Mouse (Mus musculus): ENCODE measurements around the gene Foxn3. TPM values are rescaled to one million over a fixed set of nuclear protein-coding genes. Genes with fewer than 3 reads are reported as not detected.
A peak's percentile ranks its signal among the peaks of the same experiment; 100 is the strongest.

Foxn3 gene
- total RNA-seq, 2 experiments from 2014 or later, result 55.7 to 59.4 TPM

DNA sequence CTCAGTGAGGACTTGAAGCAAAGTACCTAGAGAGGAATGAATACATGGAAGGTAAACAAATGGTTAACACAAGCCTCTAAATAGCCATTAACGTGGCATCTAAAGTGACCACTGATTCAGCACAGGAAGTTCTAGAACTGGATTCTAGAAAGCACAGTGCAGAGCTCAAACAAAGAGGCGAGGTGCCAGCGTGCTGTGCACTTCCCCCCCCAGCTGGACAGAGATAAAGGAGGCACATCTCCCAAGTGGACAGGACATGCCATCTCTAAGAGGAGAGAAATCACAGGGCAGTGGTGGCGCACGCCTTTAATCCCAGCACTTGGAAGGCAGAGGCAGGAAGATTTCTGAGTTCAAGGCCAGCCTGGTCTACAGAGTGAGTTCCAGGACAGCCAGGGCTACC, 173.0 kb downstream of the Foxn3 start:
- DNase-seq (ENCODE audit: low spot score in 2 of 2), result no peak

GRCm38 (mm10) chr12:99389244-99389643, 174.1 kb downstream of the Foxn3 start:
- DNase-seq (ENCODE audit: low spot score in 2 of 2), result no peak

DNA sequence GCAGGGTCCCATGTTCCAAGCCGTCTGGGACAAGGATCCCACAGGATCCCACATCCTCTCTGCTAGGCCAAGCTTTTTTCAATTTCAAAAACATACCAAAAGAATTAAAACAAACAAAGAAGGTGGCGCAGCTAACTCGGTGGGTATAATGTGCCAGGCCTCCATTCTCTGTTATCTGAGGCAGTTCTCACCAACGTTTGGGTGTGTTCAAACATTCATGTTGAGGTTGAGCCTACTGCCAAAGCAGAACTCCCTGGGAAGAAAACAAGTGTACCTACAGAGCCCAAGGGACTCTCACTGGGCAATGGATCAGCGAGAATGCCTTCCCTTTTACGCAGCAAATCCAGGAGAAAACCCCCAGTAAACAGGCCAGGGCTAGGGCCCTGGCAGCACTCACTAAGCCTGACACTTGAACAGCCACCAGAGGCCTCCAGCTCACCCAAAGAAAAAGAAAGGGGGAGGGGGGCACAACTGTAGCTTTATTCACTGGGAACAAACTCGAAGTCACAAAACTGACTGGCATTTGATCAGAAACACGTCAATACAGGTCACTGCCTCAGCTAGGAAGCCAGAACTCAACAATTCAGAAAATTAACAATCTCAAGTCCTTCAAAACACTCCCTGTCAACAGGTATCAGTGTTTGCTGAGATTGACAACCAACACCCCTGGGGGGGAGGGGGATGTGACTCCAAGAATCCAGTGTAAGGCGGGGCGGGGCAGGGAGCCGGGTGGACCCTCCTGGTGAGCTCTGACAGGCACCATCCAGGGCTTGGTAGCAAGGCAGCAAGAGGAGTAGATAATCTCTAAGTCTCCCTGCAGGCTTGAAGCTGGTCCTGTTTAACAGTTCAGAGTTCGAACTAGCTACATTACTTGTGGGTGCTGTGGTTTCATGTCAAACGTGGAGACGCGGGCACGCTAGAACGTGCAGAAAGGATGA, 177.2 kb downstream of the Foxn3 start:
- DNase-seq (ENCODE audit: low spot score in 2 of 2), result no peak

GRCm38 (mm10) chr12:99385073-99385472, 178.3 kb downstream of the Foxn3 start:
- DNase-seq (ENCODE audit: low spot score in 2 of 2), result no peak

DNA sequence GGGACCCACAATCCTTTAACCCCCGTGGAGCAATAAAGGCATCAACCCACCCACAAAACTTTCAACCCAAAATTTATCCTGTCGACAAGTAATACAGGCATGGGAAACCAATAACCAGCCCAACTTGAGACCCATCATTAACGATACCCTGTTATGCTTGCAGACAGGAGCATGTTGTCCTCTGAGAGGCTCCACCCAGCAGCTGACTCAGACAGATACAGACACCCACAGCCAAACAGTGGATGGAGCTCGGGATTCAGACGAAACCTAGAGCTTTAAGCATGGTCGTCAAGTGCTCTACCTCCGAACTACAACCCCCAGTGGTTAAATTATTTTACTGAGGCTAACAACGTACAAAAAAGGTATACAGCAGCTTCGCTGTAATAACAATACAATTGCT, 182.1 kb downstream of the Foxn3 start:
- no peak for DNase-seq (ENCODE audit: low spot score in 2 of 2)

GRCm38 (mm10) chr12:99380855-99381262, 182.5 kb downstream of the Foxn3 start:
- no peak for DNase-seq (ENCODE audit: low spot score in 2 of 2)

- DNase-seq (ENCODE audit: low spot score in 2 of 2), result no peak
These were observed 183.3 kb downstream of the Foxn3 start for GRCm38 (mm10) chr12:99380124-99380523.

- DNase-seq (ENCODE audit: low spot score in 2 of 2), result no peak
These were observed 185.1 kb downstream of the Foxn3 start for GRCm38 (mm10) chr12:99378284-99378683.

- DNase-seq (ENCODE audit: low spot score in 2 of 2), result no peak
These were observed 185.7 kb downstream of the Foxn3 start for GRCm38 (mm10) chr12:99377705-99378104.

DNA sequence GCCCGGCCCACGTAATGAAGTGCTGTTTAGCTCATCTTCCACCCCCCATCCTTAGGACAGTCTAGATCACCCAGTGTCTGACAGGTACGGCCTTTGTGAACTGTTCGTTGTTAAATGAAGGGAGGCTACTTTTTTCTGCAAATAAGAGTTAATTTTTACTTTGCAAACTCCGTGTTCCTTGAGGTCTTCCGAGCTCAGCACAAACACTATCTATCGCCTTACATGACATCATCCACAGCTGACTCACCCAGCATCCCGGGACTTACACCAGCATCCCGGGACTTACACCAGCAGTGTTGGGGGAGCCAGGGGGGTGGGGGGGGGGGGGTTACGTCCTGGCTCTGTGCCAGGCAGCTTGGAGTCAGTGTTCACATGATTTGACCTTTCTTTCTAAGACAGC, 186.3 kb downstream of the Foxn3 start:
- DNase-seq (ENCODE audit: low spot score in 2 of 2), result no peak

- DNase-seq (ENCODE audit: low spot score in 2 of 2), result no peak
These were observed 187.4 kb downstream of the Foxn3 start for GRCm38 (mm10) chr12:99375878-99376454.

DNA sequence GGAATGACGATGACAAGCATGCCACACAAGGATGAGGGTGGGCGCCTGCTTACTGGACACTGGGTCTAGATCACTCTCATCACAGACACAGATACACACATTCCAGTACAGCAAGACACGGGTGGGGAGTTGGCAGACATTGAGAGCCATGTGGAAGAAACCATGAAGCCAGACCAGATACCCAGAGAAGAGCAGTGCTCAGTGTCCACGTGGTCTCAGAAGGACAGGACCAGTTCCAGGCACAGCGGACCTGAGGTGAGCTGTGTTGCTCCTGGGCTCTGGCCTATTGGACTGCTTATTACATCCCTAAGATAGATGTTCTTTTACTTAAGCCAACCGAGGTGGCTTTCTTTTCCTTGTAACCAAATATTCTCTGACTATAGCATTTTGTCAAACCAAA, 188.0 kb downstream of the Foxn3 start:
- DNase-seq (ENCODE audit: low spot score in 2 of 2), result no peak

- peak; percentile 68 to 74 for DNase-seq (ENCODE audit: low spot score in 2 of 2)
These were observed 189.2 kb downstream of the Foxn3 start for GRCm38 (mm10) chr12:99374099-99374600.

DNA sequence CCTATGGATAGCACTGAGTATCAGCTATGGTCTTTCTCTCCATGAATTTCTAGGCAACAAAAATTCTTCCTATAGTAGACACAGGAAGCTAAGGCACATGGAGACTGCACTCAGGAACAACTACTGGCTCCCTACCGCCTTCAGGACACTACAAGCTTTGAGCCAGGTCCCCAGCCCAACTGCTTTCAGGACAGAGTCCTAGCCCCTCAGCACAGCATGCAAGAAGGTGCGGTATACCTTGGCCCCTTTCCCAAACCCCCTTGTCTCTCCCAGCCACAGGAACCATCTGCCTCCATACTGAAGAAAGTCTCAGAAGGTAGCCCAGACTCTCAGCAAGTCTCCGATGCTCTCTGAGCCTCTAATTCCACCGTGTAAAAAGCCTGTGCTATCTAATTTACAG, 189.8 kb downstream of the Foxn3 start:
- no peak for DNase-seq (ENCODE audit: low spot score in 2 of 2)

DNA sequence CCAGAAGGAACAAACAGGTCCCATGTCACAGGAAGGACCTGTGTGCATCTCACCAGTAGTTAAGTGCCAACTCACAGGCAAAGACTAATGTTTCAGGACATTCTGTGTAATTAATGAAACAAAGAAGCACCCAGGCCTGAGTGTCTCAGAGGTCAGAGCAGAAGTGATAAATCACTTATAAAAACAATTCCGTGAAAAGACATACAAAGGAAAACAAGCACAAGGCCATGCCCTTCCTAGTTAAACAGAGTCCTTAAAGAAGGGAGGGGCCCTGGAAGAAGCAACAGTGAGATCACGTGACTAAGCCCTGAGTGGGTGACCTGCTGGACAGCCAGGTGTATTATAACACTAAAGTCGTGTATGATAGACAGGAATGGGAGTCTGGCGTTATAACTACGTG, 191.9 kb downstream of the Foxn3 start:
- DNase-seq (ENCODE audit: low spot score in 2 of 2), result no peak

DNA sequence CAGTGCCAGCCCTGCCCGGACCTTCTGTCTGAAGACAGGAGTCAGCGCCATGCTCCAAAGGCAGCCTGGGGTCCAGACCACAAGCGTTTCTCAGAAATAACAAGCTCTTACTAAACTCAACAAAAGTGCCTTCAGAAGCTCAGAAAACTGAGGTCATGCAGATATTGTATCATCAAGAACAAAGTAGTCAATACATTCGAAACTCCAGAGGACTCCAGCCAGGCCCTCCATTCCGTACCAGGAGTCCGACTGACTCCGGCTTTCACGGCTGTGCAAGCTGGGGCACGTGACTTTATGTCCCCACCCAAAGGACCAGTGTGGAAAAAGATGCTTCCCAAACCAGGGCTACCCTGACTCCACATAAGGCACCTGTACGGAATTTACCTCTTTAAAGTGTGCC, 195.1 kb downstream of the Foxn3 start:
- no peak for DNase-seq (ENCODE audit: low spot score in 2 of 2)

GRCm38 (mm10) chr12:99365999-99366398, 197.4 kb downstream of the Foxn3 start:
- no peak for DNase-seq (ENCODE audit: low spot score in 2 of 2)

GRCm38 (mm10) chr12:99364201-99364600, 199.2 kb downstream of the Foxn3 start:
- no peak for DNase-seq (ENCODE audit: low spot score in 2 of 2)

- no peak for DNase-seq (ENCODE audit: low spot score in 2 of 2)
These were observed 200.4 kb downstream of the Foxn3 start for GRCm38 (mm10) chr12:99363024-99363423.

GRCm38 (mm10) chr12:99361752-99362132, 201.6 kb downstream of the Foxn3 start:
- DNase-seq (ENCODE audit: low spot score in 2 of 2), result no peak

GRCm38 (mm10) chr12:99360958-99361751, 202.2 kb downstream of the Foxn3 start:
- DNase-seq (ENCODE audit: low spot score in 2 of 2), result no peak

DNA sequence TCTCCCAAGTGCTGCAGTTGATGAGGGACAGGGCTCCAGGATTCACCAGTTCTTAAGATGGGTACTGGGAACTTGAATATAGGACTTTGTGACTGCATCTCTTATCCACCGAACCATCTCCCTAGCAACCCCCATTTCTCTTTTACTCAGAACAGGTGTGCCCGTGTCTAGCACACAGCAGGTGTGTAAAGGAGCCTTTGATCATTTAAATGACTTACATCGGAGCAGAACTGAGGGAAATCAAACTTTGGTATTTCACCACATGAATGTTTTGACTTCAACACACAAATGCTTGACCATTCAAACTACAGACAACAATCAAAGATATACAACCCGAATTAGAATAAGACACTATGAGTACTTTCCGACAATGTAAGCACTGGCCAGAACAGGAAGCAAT, 204.7 kb downstream of the Foxn3 start:
- DNase-seq (ENCODE audit: low spot score in 2 of 2), result no peak
